22 mouse cellular contexts compared by ENCODE assay signal in genomic region chr3:35891123-35891522, GRCm38 (mm10). TPM values are rescaled to one million over a fixed set of nuclear protein-coding genes. Genes with fewer than 3 reads are reported as not detected.
DNase-seq lines count a peak whose midpoint lies in the region; ATAC-seq and TF ChIP-seq lines count a peak whose summit lies in the region.
"Had no signal": no experiment of that assay in that cellular context is flagged by ENCODE, and none has a peak within 500 bp of the region (broad histone marks: within the 10 kb centered on the region; RNA-seq: fewer than 3 reads in every experiment).

No protein-coding gene starts in this region.

- no peak overlapping the region for H3K9ac ChIP-seq in liver, embryonic 14.5 days (replicated peaks)
- H3K9ac ChIP-seq: embryonic facial prominence, embryonic 12.5 days; forebrain, embryonic 15.5 days; heart, embryonic 15.5 days; hindbrain, embryonic 13.5 days had no signal

- TF ChIP-seq EP300 in liver, embryonic 14.5 days (IDR thresholded peaks at IDR 0.05; ENCODE audit: low read depth): no peak

- H3K9me3 ChIP-seq in liver, embryonic 14.5 days (ENCODE audit: control insufficient read depth, low read length): no peaks in the 10 kb centered on the region
- H3K9me3 ChIP-seq: embryonic facial prominence, embryonic 12.5 days; forebrain, embryonic 15.5 days; heart, embryonic 15.5 days; hindbrain, embryonic 13.5 days had no signal

- WGBS in kidney, adult 2 months: 72% methylated on average over 4 of the region's 4 CpGs
- WGBS in liver, embryonic 14.5 days (ENCODE audit: insufficient replicate concordance): 78% methylated on average over 4 of the region's 4 CpGs

- peak; percentile 59 for DNase-seq in kidney, adult 2 months
- no peak for DNase-seq in kidney, adult 18-20 months
- DNase-seq in testis, postnatal 14 days (ENCODE audit: low spot score): peak; percentile 25
- no peak for DNase-seq in testis, postnatal 10 days (ENCODE audit: low spot score)
- DNase-seq in liver, embryonic 14.5 days (ENCODE audit: low read depth in 3 of 3, low spot score in 3 of 3): peak in 2 of 3 experiments; percentile 12 to 13
- peak; percentile 44 for DNase-seq in yolk sac, embryonic 10.5 days (ENCODE audit: low spot score)
- DNase-seq in lung, postnatal 36 days: no peak
- DNase-seq in urinary bladder, adult 18-20 months (ENCODE audit: low spot score in 2 of 2): no peak
- DNase-seq: adrenal gland, adult 8-10 months; adrenal gland, postnatal 36 days; cerebellum, adult 2 months; cerebellum, postnatal 14 days; gastrocnemius, postnatal 10 days; heart, adult 18-20 months; heart, postnatal 14 days had no signal

- H3K36me3 ChIP-seq in kidney, adult 2 months (ENCODE audit: control insufficient read depth, insufficient read depth, low read length): peaks cover 6% of the 10 kb centered on the region
- H3K36me3 ChIP-seq in liver, embryonic 14.5 days (replicated peaks; ENCODE audit: control insufficient read depth, insufficient read depth, low read depth): peaks cover 3% of the 10 kb centered on the region

- no peak for TF ChIP-seq POLR2A in kidney, adult 2 months (IDR thresholded peaks at IDR 0.05; ENCODE audit: low read depth, low read length)

- no peak overlapping the region for H3K27ac ChIP-seq in kidney, adult 2 months (ENCODE audit: insufficient read depth, low read depth, low read length)
- no peak overlapping the region for H3K27ac ChIP-seq in liver, embryonic 14.5 days
- H3K27ac ChIP-seq: embryonic facial prominence, embryonic 12.5 days; forebrain, embryonic 15.5 days; heart, embryonic 15.5 days; hindbrain, embryonic 13.5 days had no signal

- no peaks in the 10 kb centered on the region for H3K27me3 ChIP-seq in kidney, adult 2 months (replicated peaks; ENCODE audit: control insufficient read depth, insufficient read depth, low read length)
- H3K27me3 ChIP-seq in liver, embryonic 14.5 days (ENCODE audit: control insufficient read depth, insufficient read depth, low read length): no peaks in the 10 kb centered on the region
- H3K27me3 ChIP-seq: embryonic facial prominence, embryonic 12.5 days; forebrain, embryonic 15.5 days; heart, embryonic 15.5 days; hindbrain, embryonic 13.5 days; Patski had no signal

- H3K4me2 ChIP-seq in liver, embryonic 14.5 days (ENCODE audit: low read depth): no peak overlapping the region
- H3K4me2 ChIP-seq: embryonic facial prominence, embryonic 12.5 days; forebrain, embryonic 15.5 days; heart, embryonic 11.5 days; heart, embryonic 15.5 days; hindbrain, embryonic 13.5 days had no signal

- H3K4me3 ChIP-seq in kidney, adult 2 months (ENCODE audit: insufficient read depth, low read depth, low read length): no peak overlapping the region
- H3K4me3 ChIP-seq in liver, embryonic 14.5 days (ENCODE audit: insufficient read depth in 1 of 2, low read depth in 2 of 2, low read length in 2 of 2): no peak overlapping the region
- H3K4me3 ChIP-seq: embryonic facial prominence, embryonic 12.5 days; forebrain, embryonic 15.5 days; heart, embryonic 15.5 days; hindbrain, embryonic 13.5 days had no signal

- TF ChIP-seq CTCF in kidney, adult 2 months (conservative IDR thresholded peaks at IDR 0.05; ENCODE audit: insufficient read depth, insufficient read length, low read depth, low read length): no peak
- TF ChIP-seq CTCF in liver, embryonic 14.5 days (IDR thresholded peaks at IDR 0.05; ENCODE audit: low read depth): no peak

- H3K4me1 ChIP-seq in kidney, adult 2 months (ENCODE audit: control insufficient read depth, insufficient read depth, low read length): no peaks in the 10 kb centered on the region
- no peaks in the 10 kb centered on the region; a peak in 1 of 4 replicates for H3K4me1 ChIP-seq in liver, embryonic 14.5 days (replicated peaks; ENCODE audit: control insufficient read depth in 2 of 2, insufficient read depth in 2 of 2, low read length in 1 of 2)
- H3K4me1 ChIP-seq: embryonic facial prominence, embryonic 12.5 days; forebrain, embryonic 15.5 days; heart, embryonic 15.5 days; hindbrain, embryonic 13.5 days had no signal

- peak; percentile 62 for ATAC-seq in liver, embryonic 14.5 days (ENCODE audit: insufficient read depth)
- ATAC-seq: activated CD4-positive, CD25-positive, alpha-beta regulatory T cell, adult 4 months; forebrain, embryonic 15.5 days; Patski had no signal

RNA-seq across cellular contexts. Expression of gene Dcun1d1, which starts 46.1 kb away (rescaled TPM):
- polyA plus RNA-seq in kidney, adult 2 months (2012; rRNA removed): 8.2 and 11.9 TPM in 2 replicates
- 13.4 and 31.3 TPM in 2 replicates for polyA plus RNA-seq in liver, embryonic 14.5 days (2012; rRNA removed)
- polyA plus RNA-seq in liver, embryonic 14.5 days (2014; fragmentation: Nextera tagmentation; extraction: Ambion mirVana): 78.6 and 84.8 TPM in 2 replicates

Comparison
In these comparisons a context has a peak if more than half of its experiments do, and no peak if none do; other contexts are left out.
1. DNase-seq: peak in kidney, adult 2 months (single experiment), testis, postnatal 14 days (single experiment), liver, embryonic 14.5 days (2 of 3) and yolk sac, embryonic 10.5 days (single experiment); none in kidney, adult 18-20 months (single experiment), testis, postnatal 10 days (single experiment), lung, postnatal 36 days (single experiment) and urinary bladder, adult 18-20 months (0 of 2).